Mouse (Mus musculus) hindbrain, embryonic 13.5 days (tissue): ENCODE measurements around the gene Nit1. TPM values are rescaled to one million over a fixed set of nuclear protein-coding genes. Genes with fewer than 3 reads are reported as not detected.

Experiments
- ATAC-seq: fragments of 200-750 bp; cut with Nextera tagmentation; 2 replicates; pipeline ENCODE4 v1.8.0; 2017; ENCODE audit warnings: moderate TSS enrichment; ENCODE audit not compliant: low FRiP score
- H3K27ac ChIP-seq: fragments of 300-500 bp; sonication (generic); 2 replicates; pipeline ENCODE4 v1.5.1; 2015; ENCODE audit warnings: inconsistent platforms, mild to moderate bottlenecking, moderate library complexity
- H3K27me3 ChIP-seq: fragments of 300-500 bp; sonication (generic); 2 replicates; pipeline ENCODE4 v1.6.1; 2015; ENCODE audit warnings: mild to moderate bottlenecking, inconsistent platforms
- H3K36me3 ChIP-seq: fragments of 300-500 bp; sonication (generic); 2 replicates; pipeline ENCODE4 v1.6.1; 2015; ENCODE audit warnings: mild to moderate bottlenecking, inconsistent platforms
- H3K4me1 ChIP-seq: fragments of 300-500 bp; sonication (generic); replicated peaks from 2 replicates; pipeline ENCODE4 v1.6.1; 2015; ENCODE audit warnings: inconsistent platforms
- H3K4me2 ChIP-seq: fragments of 300-500 bp; sonication (generic); 2 replicates; pipeline ENCODE4 v1.6.1; 2015; ENCODE audit warnings: inconsistent platforms, mild to moderate bottlenecking, moderate library complexity
- H3K4me3 ChIP-seq: fragments of 300-500 bp; sonication (generic); 2 replicates; pipeline ENCODE4 v1.5.1; 2015; ENCODE audit warnings: mild to moderate bottlenecking, inconsistent platforms
- H3K9ac ChIP-seq: fragments of 300-500 bp; sonication (generic); 2 replicates; pipeline ENCODE4 v1.6.1; 2015; ENCODE audit warnings: mild to moderate bottlenecking, inconsistent platforms
- H3K9me3 ChIP-seq: fragments of 300-500 bp; sonication (generic); 2 replicates; pipeline ENCODE4 v1.6.1; 2016; ENCODE audit warnings: inconsistent platforms
- WGBS: fragments of 180-500 bp; shearing (Covaris S2); methylation state at CpG from one replicate; pipeline ENCODE4 v1.1.7; 2015; 5-methylcytosine and 5-hydroxymethylcytosine counted together
- polyA plus RNA-seq: library from polyadenylated mRNA; unstranded; fragments of >200 nt; fragmentation: Nextera tagmentation; extraction: Ambion mirVana; gene quantifications from 2 replicates; pipeline ENCODE4 v1.2.1, GENCODE M21; 2015

The Nit1 gene
- polyA plus RNA-seq, 1 experiment from 2014 or later, result 54.8 TPM

GRCm38 (mm10) chr1:171372880-171373279 lies 27.4 kb upstream of the Nit1 start:
- no peak overlapping the region for H3K27ac ChIP-seq
- ATAC-seq, result no peak
- H3K9ac ChIP-seq, result no peak overlapping the region
- H3K36me3 ChIP-seq, result no peaks in the 10 kb centered on the region
- no peak overlapping the region for H3K4me2 ChIP-seq
- no peak overlapping the region for H3K4me3 ChIP-seq
- H3K4me1 ChIP-seq, result no peaks in the 10 kb centered on the region
- H3K9me3 ChIP-seq, result no peaks in the 10 kb centered on the region
- peaks cover 24% of the 10 kb centered on the region; the same call in 1 of the 2 replicates for H3K27me3 ChIP-seq
- 61% methylated on average over 3 of the region's 3 CpGs for WGBS

- Histone ChIP-seq H3K27me3 (peaks cover 24% of the 10 kb centered on the region; the same call in 1 of the 2 replicates), H3K27ac (no peak within 1 kb of the TSS), H3K9ac (no peak within 1 kb of the TSS), H3K4me2 (no peak within 1 kb of the TSS), H3K36me3 (no peaks in the 10 kb centered on the region), H3K9me3 (no peaks in the 10 kb centered on the region), H3K4me3 (no peak within 1 kb of the TSS), H3K4me1 (no peaks in the 10 kb centered on the region)
- no peak for ATAC-seq
- 41% methylated on average over 20 of the region's 20 CpGs for WGBS
Measured at GRCm38 (mm10) chr1:171369845-171370556, 24.6 kb upstream of the Nit1 start, which contains the start of gene Nectin4. Gene Nectin4 (plus strand): TSS chr1:171370099.

GRCm38 (mm10) chr1:171365934-171366333 lies 20.5 kb upstream of the Nit1 start:
- no peaks in the 10 kb centered on the region for H3K9me3 ChIP-seq
- 58% methylated on average over 7 of the region's 7 CpGs for WGBS
- no peak overlapping the region for H3K4me2 ChIP-seq
- ATAC-seq, result no peak
- H3K9ac ChIP-seq, result peak overlapping the region; percentile 46; the same call in 1 of the 2 replicates
- no peak overlapping the region for H3K27ac ChIP-seq
- no peaks in the 10 kb centered on the region for H3K36me3 ChIP-seq
- peaks cover 7% of the 10 kb centered on the region for H3K4me1 ChIP-seq
- no peak overlapping the region for H3K4me3 ChIP-seq
- H3K27me3 ChIP-seq, result peaks cover 10% of the 10 kb centered on the region; the same call in 1 of the 2 replicates

GRCm38 (mm10) chr1:171361106-171362103 lies 16.0 kb upstream of the Nit1 start:
- Histone ChIP-seq H3K9ac (peak overlapping the region; percentile 78), H3K4me2 (peak overlapping the region; percentile 89), H3K9me3 (peaks cover 3% of the 10 kb centered on the region; the same call in 1 of the 2 replicates), H3K4me3 (peak overlapping the region; percentile 51), H3K36me3 (peaks cover 27% of the 10 kb centered on the region), H3K27ac (peak overlapping the region; percentile 90), H3K27me3 (no peaks in the 10 kb centered on the region), H3K4me1 (peaks cover 21% of the 10 kb centered on the region)
- 30% methylated on average over 16 of the region's 16 CpGs for WGBS
- peak; percentile 79 for ATAC-seq

- H3K4me3 ChIP-seq, result peak within 1 kb of the TSS; percentile 51
- H3K27ac ChIP-seq, result peak within 1 kb of the TSS; percentile 90
- peaks cover 28% of the 10 kb centered on the region for H3K36me3 ChIP-seq
- H3K9ac ChIP-seq, result peak within 1 kb of the TSS; percentile 78
- under 1% methylated on average over 21 of the region's 21 CpGs for WGBS
- H3K9me3 ChIP-seq, result peaks cover 3% of the 10 kb centered on the region; the same call in 1 of the 2 replicates
- H3K4me1 ChIP-seq, result peaks cover 21% of the 10 kb centered on the region
- H3K27me3 ChIP-seq, result no peaks in the 10 kb centered on the region
- peak within 1 kb of the TSS; percentile 89 for H3K4me2 ChIP-seq
- ATAC-seq, result peak; percentile 94
Measured at GRCm38 (mm10) chr1:171360656-171361055, 15.2 kb upstream of the Nit1 start, which contains the start of gene Klhdc9. Gene Klhdc9 (minus strand): TSS chr1:171360798.

GRCm38 (mm10) chr1:171360253-171360652 lies 14.8 kb upstream of the Nit1 start:
- Histone ChIP-seq H3K4me1 (peaks cover 21% of the 10 kb centered on the region), H3K4me3 (peak overlapping the region; percentile 51), H3K9ac (peak overlapping the region; percentile 78), H3K36me3 (peaks cover 28% of the 10 kb centered on the region), H3K27ac (peak overlapping the region; percentile 90), H3K9me3 (peaks cover 3% of the 10 kb centered on the region; the same call in 1 of the 2 replicates), H3K4me2 (peak overlapping the region; percentile 89), H3K27me3 (no peaks in the 10 kb centered on the region)
- ATAC-seq, result no peak
- 4% methylated on average over 26 of the region's 26 CpGs for WGBS

GRCm38 (mm10) chr1:171358421-171358820 lies 13.0 kb upstream of the Nit1 start:
- WGBS, result 78% methylated on average over 4 of the region's 4 CpGs
- Histone ChIP-seq H3K9ac (no peak overlapping the region), H3K36me3 (peaks cover 28% of the 10 kb centered on the region), H3K4me2 (no peak overlapping the region), H3K27me3 (no peaks in the 10 kb centered on the region), H3K4me1 (peaks cover 21% of the 10 kb centered on the region), H3K4me3 (no peak overlapping the region), H3K9me3 (peaks cover 3% of the 10 kb centered on the region; the same call in 1 of the 2 replicates), H3K27ac (no peak overlapping the region)
- ATAC-seq, result no peak

GRCm38 (mm10) chr1:171356814-171357213 lies 11.4 kb upstream of the Nit1 start:
- peaks cover 3% of the 10 kb centered on the region; the same call in 1 of the 2 replicates for H3K9me3 ChIP-seq

GRCm38 (mm10) chr1:171355812-171356340 lies 10.4 kb upstream of the Nit1 start:
- no peaks in the 10 kb centered on the region for H3K27me3 ChIP-seq
- H3K9ac ChIP-seq, result no peak overlapping the region
- H3K4me2 ChIP-seq, result no peak overlapping the region
- H3K4me1 ChIP-seq, result peaks cover 13% of the 10 kb centered on the region
- WGBS, result 81% methylated on average over 5 of the region's 5 CpGs
- no peak for ATAC-seq
- H3K9me3 ChIP-seq, result peaks cover 3% of the 10 kb centered on the region; the same call in 1 of the 2 replicates
- H3K4me3 ChIP-seq, result no peak overlapping the region
- H3K27ac ChIP-seq, result no peak overlapping the region
- H3K36me3 ChIP-seq, result peaks cover 28% of the 10 kb centered on the region

More at GRCm38 (mm10) chr1:171356814-171357213, 11.4 kb upstream of the Nit1 start:
- Histone ChIP-seq H3K4me2 (no peak overlapping the region), H3K9ac (no peak overlapping the region), H3K4me3 (no peak overlapping the region), H3K27ac (no peak overlapping the region), H3K4me1 (peaks cover 19% of the 10 kb centered on the region), H3K27me3 (no peaks in the 10 kb centered on the region), H3K36me3 (peaks cover 28% of the 10 kb centered on the region)
- ATAC-seq, result no peak
- WGBS, result 89% methylated on average over 2 of the region's 2 CpGs

GRCm38 (mm10) chr1:171349210-171349609 lies 3.8 kb upstream of the Nit1 start:
- no peak for ATAC-seq
- WGBS, result 95% methylated on average over 2 of the region's 2 CpGs
- Histone ChIP-seq H3K4me3 (no peak overlapping the region), H3K4me1 (peaks cover 34% of the 10 kb centered on the region), H3K9me3 (peaks cover 5% of the 10 kb centered on the region; the same call in 1 of the 2 replicates), H3K9ac (no peak overlapping the region), H3K4me2 (no peak overlapping the region), H3K27me3 (no peaks in the 10 kb centered on the region), H3K27ac (no peak overlapping the region), H3K36me3 (0 out of 2 replicates have a peak, but pooled peaks cover 3% of the 10 kb centered on the region)

- Histone ChIP-seq H3K27ac (no peak overlapping the region), H3K9ac (no peak overlapping the region), H3K4me3 (no peak overlapping the region), H3K9me3 (peaks cover 5% of the 10 kb centered on the region; the same call in 1 of the 2 replicates), H3K4me1 (peaks cover 39% of the 10 kb centered on the region), H3K4me2 (no peak overlapping the region), H3K36me3 (peaks cover 3% of the 10 kb centered on the region; the same call in 1 of the 2 replicates), H3K27me3 (no peaks in the 10 kb centered on the region)
- ATAC-seq, result no peak
- WGBS, result 95% methylated on average over 3 of the region's 3 CpGs
Measured at GRCm38 (mm10) chr1:171348665-171349064, 3.2 kb upstream of the Nit1 start.
